Mouse (Mus musculus) liver, embryonic 15.5 days (tissue): ENCODE data around the gene Gm45711. TPM values are rescaled to one million over a fixed set of nuclear protein-coding genes. Genes with fewer than 3 reads are reported as not detected.
A peak's percentile ranks its signal among the peaks of the same experiment; 100 is the strongest.
"Not testable (repeated sequence)": the region's sequence is repeated elsewhere in the genome, so short reads cannot be mapped to it uniquely, and the experiment has no call there.

Experiments used
- ATAC-seq: fragments of 200-750 bp; cut with Nextera tagmentation; 2 replicates; pipeline ENCODE4 v1.8.0; 2017; ENCODE audit warnings: moderate number of reproducible peaks, mild to moderate bottlenecking, moderate library complexity; ENCODE audit not compliant: insufficient read depth
- H3K27ac ChIP-seq: fragments of 300-500 bp; sonication (generic); replicated peaks from 2 replicates; pipeline ENCODE4 v1.5.1; 2015; ENCODE audit warnings: mild to moderate bottlenecking, inconsistent platforms
- H3K27me3 ChIP-seq: fragments of 300-500 bp; sonication (generic); 2 replicates; pipeline ENCODE4 v1.6.1; 2015; ENCODE audit warnings: mild to moderate bottlenecking, inconsistent platforms
- H3K36me3 ChIP-seq: fragments of 300-500 bp; sonication (generic); replicated peaks from 2 replicates; pipeline ENCODE4 v1.6.1; 2015; ENCODE audit warnings: moderate library complexity, mild to moderate bottlenecking, inconsistent platforms
- H3K4me1 ChIP-seq: fragments of 300-500 bp; sonication (generic); replicated peaks from 2 replicates; pipeline ENCODE4 v1.6.1; 2015; ENCODE audit warnings: inconsistent platforms
- H3K4me2 ChIP-seq: fragments of 300-500 bp; sonication (generic); 2 replicates; pipeline ENCODE4 v1.6.1; 2015; ENCODE audit warnings: moderate library complexity, mild to moderate bottlenecking, inconsistent platforms
- H3K4me3 ChIP-seq: fragments of 300-500 bp; sonication (generic); replicated peaks from 2 replicates; pipeline ENCODE4 v1.5.1; 2015; ENCODE audit warnings: mild to moderate bottlenecking, inconsistent platforms
- H3K9ac ChIP-seq: fragments of 300-500 bp; sonication (generic); 2 replicates; pipeline ENCODE4 v1.6.1; 2015; ENCODE audit warnings: moderate library complexity, mild to moderate bottlenecking, inconsistent platforms
- H3K9me3 ChIP-seq: fragments of 300-500 bp; sonication (generic); replicated peaks from 2 replicates; pipeline ENCODE4 v1.6.1; 2016; ENCODE audit warnings: inconsistent platforms
- WGBS: fragments of 180-500 bp; shearing (Covaris S2); methylation state at CpG from one replicate; pipeline ENCODE4 v1.1.7; 2015; ENCODE audit warnings: mixed read lengths; ENCODE audit not compliant: insufficient replicate concordance; 5-methylcytosine and 5-hydroxymethylcytosine counted together
- polyA plus RNA-seq: library from polyadenylated mRNA; unstranded; fragments of >200 nt; fragmentation: Nextera tagmentation; extraction: Ambion mirVana; gene quantifications from 2 replicates; pipeline ENCODE4 v1.2.1, GENCODE M21; 2015

The Gm45711 gene
- polyA plus RNA-seq, 1 experiment from 2014 or later = not detected

GRCm38 (mm10) chr8:104341106-104341561 is 31.3 kb upstream of the Gm45711 start:
- H3K27ac ChIP-seq = peak overlapping the region; percentile 57
- under 1% methylated on average over 24 of the region's 24 CpGs for WGBS
- H3K4me3 ChIP-seq = peak overlapping the region; percentile 55
- no peaks in the 10 kb centered on the region for H3K9me3 ChIP-seq
- peak; percentile 36 for ATAC-seq
- peak overlapping the region; percentile 39; the same call in 1 of the 2 replicates for H3K9ac ChIP-seq
- H3K36me3 ChIP-seq = 0 out of 2 replicates have a peak, but pooled peaks cover under 1% of the 10 kb centered on the region
- H3K4me2 ChIP-seq = peak overlapping the region; percentile 77
- H3K4me1 ChIP-seq = peaks cover 27% of the 10 kb centered on the region
- H3K27me3 ChIP-seq = peaks cover 17% of the 10 kb centered on the region; the same call in 1 of the 2 replicates

GRCm38 (mm10) chr8:104340233-104341105 is 30.6 kb upstream of the Gm45711 start:
- peak overlapping the region; percentile 57 for H3K27ac ChIP-seq
- WGBS = under 1% methylated on average over 53 of the region's 54 CpGs
- H3K4me3 ChIP-seq = peak overlapping the region; percentile 55
- H3K27me3 ChIP-seq = peaks cover 17% of the 10 kb centered on the region; the same call in 1 of the 2 replicates
- H3K9ac ChIP-seq = peak overlapping the region; percentile 39
- peaks cover 27% of the 10 kb centered on the region for H3K4me1 ChIP-seq
- ATAC-seq = peak; percentile 62
- H3K4me2 ChIP-seq = peak overlapping the region; percentile 77
- no peaks in the 10 kb centered on the region for H3K9me3 ChIP-seq
- H3K36me3 ChIP-seq = no peaks in the 10 kb centered on the region

- peak overlapping the region; percentile 77 for H3K4me2 ChIP-seq
- peaks cover 17% of the 10 kb centered on the region; the same call in 1 of the 2 replicates for H3K27me3 ChIP-seq
- peak overlapping the region; percentile 33; the same call in 1 of the 2 replicates for H3K27ac ChIP-seq
- H3K4me1 ChIP-seq = peaks cover 27% of the 10 kb centered on the region
- 3% methylated on average over 6 of the region's 6 CpGs for WGBS
- peak overlapping the region; percentile 39; the same call in 1 of the 2 replicates for H3K9ac ChIP-seq
- H3K36me3 ChIP-seq = no peaks in the 10 kb centered on the region
- no peaks in the 10 kb centered on the region for H3K9me3 ChIP-seq
- ATAC-seq = no peak
- H3K4me3 ChIP-seq = peak overlapping the region; percentile 55
These were observed 30.0 kb upstream of the Gm45711 start for GRCm38 (mm10) chr8:104339983-104340232.

DNA sequence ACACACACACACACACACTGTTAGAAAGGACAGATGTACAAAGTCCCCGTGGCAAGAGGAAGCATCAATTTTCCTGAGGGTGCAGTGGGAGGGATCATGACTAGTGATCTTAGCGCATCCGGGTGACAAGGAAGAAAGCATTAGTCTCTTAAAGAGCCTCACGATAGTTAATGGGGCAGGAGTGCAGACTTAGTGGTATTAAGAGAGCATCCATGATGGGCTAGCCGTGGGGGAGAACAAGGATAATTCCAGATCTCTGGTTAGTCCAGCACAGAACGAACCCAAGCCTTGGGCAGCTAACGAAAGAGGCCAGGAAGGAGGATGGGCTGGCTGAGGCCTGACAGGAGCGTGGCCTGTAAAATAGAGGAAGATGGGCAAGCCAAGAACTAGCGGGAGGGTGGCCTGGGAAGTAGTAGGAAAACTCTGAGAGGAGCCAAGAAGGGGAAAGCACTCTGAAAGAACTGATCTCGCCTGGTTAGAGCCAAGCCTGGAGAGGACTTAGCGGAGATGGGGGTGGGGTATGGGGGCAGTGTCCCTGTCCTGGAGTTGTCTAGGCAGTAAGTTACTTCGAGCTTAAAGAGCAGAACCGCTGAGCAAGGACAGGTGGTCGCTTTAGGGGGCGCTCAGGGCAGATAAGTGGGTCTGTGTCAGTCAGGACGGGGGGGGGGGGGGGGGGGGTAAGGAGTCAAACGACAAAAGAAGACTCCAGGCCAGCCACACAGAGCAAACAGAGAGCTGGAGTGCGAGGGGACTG is 29.5 kb upstream of the Gm45711 start, which contains the start of gene Cmtm3:
TSS of gene Cmtm3 (plus strand) at position 182 of the 754 bp plus-strand sequence.
- peak within 1 kb of the TSS; percentile 39; the same call in 1 of the 2 replicates for H3K9ac ChIP-seq
- peak within 1 kb of the TSS; percentile 33; the same call in 1 of the 2 replicates for H3K27ac ChIP-seq
- peaks cover 27% of the 10 kb centered on the region for H3K4me1 ChIP-seq
- no peaks in the 10 kb centered on the region for H3K9me3 ChIP-seq
- ATAC-seq = no peak
- peaks cover 17% of the 10 kb centered on the region; the same call in 1 of the 2 replicates for H3K27me3 ChIP-seq
- H3K4me3 ChIP-seq = peak within 1 kb of the TSS; percentile 55
- 23% methylated on average over 16 of the region's 18 CpGs for WGBS
- H3K4me2 ChIP-seq = peak within 1 kb of the TSS; percentile 77
- no peaks in the 10 kb centered on the region for H3K36me3 ChIP-seq

DNA sequence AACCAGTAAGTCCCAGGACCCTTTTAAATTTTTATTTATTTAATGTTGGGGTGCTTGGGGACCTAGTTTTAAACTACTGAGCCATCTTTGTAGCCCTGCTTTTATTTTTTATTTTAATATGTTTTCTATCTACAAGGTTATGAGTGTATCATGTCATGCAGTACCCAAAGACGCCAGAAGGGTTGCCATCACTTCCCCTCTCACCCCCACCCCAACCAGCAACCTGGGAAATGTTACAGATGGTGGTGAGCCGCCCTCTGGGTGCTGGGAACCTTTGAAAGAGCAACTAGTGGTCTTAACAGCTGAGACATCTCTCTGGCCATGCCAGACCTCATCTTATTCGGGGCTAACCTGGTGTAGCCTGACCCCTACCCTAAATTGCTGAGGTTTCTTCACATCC is 28.0 kb upstream of the Gm45711 start:
- no peak for ATAC-seq
- H3K27ac ChIP-seq = no peak overlapping the region
- H3K4me2 ChIP-seq = no peak overlapping the region
- WGBS = 27% methylated on average over 3 of the region's 3 CpGs
- H3K9ac ChIP-seq = no peak overlapping the region
- H3K4me3 ChIP-seq = no peak overlapping the region
- no peaks in the 10 kb centered on the region for H3K9me3 ChIP-seq
- peaks cover 43% of the 10 kb centered on the region for H3K4me1 ChIP-seq
- peaks cover 17% of the 10 kb centered on the region; the same call in 1 of the 2 replicates for H3K27me3 ChIP-seq
- no peaks in the 10 kb centered on the region for H3K36me3 ChIP-seq

DNA sequence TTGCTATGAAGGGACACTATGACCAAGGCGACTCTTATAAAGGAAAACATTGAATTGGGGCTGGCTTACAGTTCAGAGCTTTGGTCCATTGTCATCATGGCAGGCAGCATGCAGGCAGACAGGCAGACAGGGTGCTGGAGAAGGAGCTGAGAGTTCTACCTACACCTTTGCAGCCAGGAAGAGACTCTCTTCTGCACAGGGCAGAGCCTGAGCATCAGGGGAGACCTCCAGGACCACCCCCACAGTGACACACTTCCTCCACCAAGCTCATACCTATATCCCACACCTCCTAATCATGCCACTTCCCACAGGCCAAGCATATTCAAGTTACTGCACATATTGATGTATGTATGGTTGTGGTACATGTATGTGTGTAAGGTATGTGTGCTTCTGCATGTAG is 26.9 kb upstream of the Gm45711 start:
- no peak for ATAC-seq
- H3K27ac ChIP-seq = no peak overlapping the region
- no peaks in the 10 kb centered on the region for H3K9me3 ChIP-seq
- H3K4me2 ChIP-seq = no peak overlapping the region
- H3K4me3 ChIP-seq = no peak overlapping the region
- 58% methylated on average over 1 of the region's 1 CpGs for WGBS
- no peaks in the 10 kb centered on the region for H3K36me3 ChIP-seq
- peaks cover 44% of the 10 kb centered on the region for H3K4me1 ChIP-seq
- no peak overlapping the region for H3K9ac ChIP-seq
- H3K27me3 ChIP-seq = peaks cover 17% of the 10 kb centered on the region; the same call in 1 of the 2 replicates

DNA sequence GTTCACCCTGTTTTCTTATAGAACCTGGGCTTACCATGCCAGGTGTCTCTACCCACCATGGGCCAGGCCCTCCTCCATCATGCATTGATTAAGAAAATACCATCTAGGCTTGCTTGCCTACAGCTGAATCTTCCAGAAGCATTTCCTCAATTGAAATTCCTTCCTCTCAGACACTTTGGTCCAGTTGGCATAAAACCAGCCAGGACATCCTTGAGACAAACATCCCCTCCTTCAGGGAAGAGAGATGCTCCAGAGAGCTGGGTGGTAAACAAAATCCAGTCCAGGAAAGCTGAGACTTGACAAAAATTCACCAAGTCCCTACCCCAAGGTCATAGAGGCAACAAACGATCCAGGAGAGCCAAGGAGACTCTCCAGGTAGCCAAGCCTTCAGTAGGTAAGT is 24.3 kb upstream of the Gm45711 start:
- Histone ChIP-seq H3K9me3 (no peaks in the 10 kb centered on the region), H3K27ac (no peak overlapping the region)

GRCm38 (mm10) chr8:104333786-104334185 is 23.9 kb upstream of the Gm45711 start:
- Histone ChIP-seq H3K27ac (no peak overlapping the region), H3K4me3 (no peak overlapping the region)
- ATAC-seq = peak; percentile 57

More for the DNA sequence above, 24.3 kb upstream of the Gm45711 start:
- no peak for ATAC-seq
- no peaks in the 10 kb centered on the region for H3K36me3 ChIP-seq
- H3K9ac ChIP-seq = no peak overlapping the region
- no peaks in the 10 kb centered on the region for H3K27me3 ChIP-seq
- H3K4me2 ChIP-seq = no peak overlapping the region
- H3K4me3 ChIP-seq = no peak overlapping the region
- H3K4me1 ChIP-seq = peaks cover 19% of the 10 kb centered on the region
- WGBS = 65% methylated on average over 1 of the region's 1 CpGs

GRCm38 (mm10) chr8:104332665-104333631 is 23.1 kb upstream of the Gm45711 start:
- Histone ChIP-seq H3K27ac (no peak overlapping the region), H3K9me3 (no peaks in the 10 kb centered on the region), H3K4me2 (no peak overlapping the region), H3K36me3 (no peaks in the 10 kb centered on the region), H3K27me3 (no peaks in the 10 kb centered on the region), H3K4me3 (no peak overlapping the region), H3K4me1 (peaks cover 19% of the 10 kb centered on the region), H3K9ac (no peak overlapping the region)
- peak; percentile 62 for ATAC-seq
- WGBS = 16% methylated on average over 5 of the region's 5 CpGs

More at GRCm38 (mm10) chr8:104333786-104334185, 23.9 kb upstream of the Gm45711 start:
- H3K9ac ChIP-seq = no peak overlapping the region
- no peaks in the 10 kb centered on the region for H3K36me3 ChIP-seq
- 21% methylated on average over 5 of the region's 5 CpGs for WGBS
- no peaks in the 10 kb centered on the region for H3K9me3 ChIP-seq
- no peaks in the 10 kb centered on the region for H3K27me3 ChIP-seq
- no peak overlapping the region for H3K4me2 ChIP-seq
- peaks cover 19% of the 10 kb centered on the region for H3K4me1 ChIP-seq

- H3K27me3 ChIP-seq, H3K4me2 ChIP-seq, ATAC-seq, H3K4me3 ChIP-seq, H3K27ac ChIP-seq, H3K4me1 ChIP-seq, H3K9ac ChIP-seq, H3K9me3 ChIP-seq, H3K36me3 ChIP-seq: not testable (repeated sequence)
- WGBS = 79% methylated on average over 12 of the region's 12 CpGs
These were observed 12.0 kb upstream of the Gm45711 start, which contains the start of gene Cmtm2b for GRCm38 (mm10) chr8:104321930-104322329. Gene Cmtm2b, plus strand, starts transcription at chr8:104322230.
